Mouse (Mus musculus) lung, adult 10 weeks (tissue): ENCODE data around the gene Zer1. TPM values are rescaled to one million over a fixed set of nuclear protein-coding genes. Genes with fewer than 3 reads are reported as not detected.

ENCODE experiments used
- polyA plus RNA-seq: library from polyadenylated mRNA; stranded (reverse); fragments of 350-450 nt; fragmentation: Illumina TruSeq; extraction: RNeasy Lipid Tissue Mini Kit (QIAGEN cat#74804); gene quantifications from one replicate; pipeline ENCODE4 v1.2.3, GENCODE M21; 2014; ENCODE audit warnings: low read depth, low replicate concordance; ENCODE audit not compliant: insufficient read depth

Gene Zer1
- polyA plus RNA-seq, result 9.9 TPM

GRCm38 (mm10) chr2:30124472-30125274 is at the start of gene Zer1:
Gene Zer1, minus strand, starts transcription at chr2:30124585.

GRCm38 (mm10) chr2:30171371-30171996 is 47.1 kb upstream of the Zer1 start, which contains the start of gene Endog:
Gene Endog, plus strand, starts transcription at chr2:30171493.

GRCm38 (mm10) chr2:30133613-30134377 is 9.4 kb upstream of the Zer1 start, which contains the start of gene Tbc1d13:
Gene Tbc1d13, plus strand, starts transcription at chr2:30133746.

GRCm38 (mm10) chr2:30093471-30094207 is 30.7 kb downstream of the Zer1 start, which contains the start of gene Zdhhc12:
Gene Zdhhc12, minus strand, starts transcription at chr2:30093648.

GRCm38 (mm10) chr2:30077502-30078348 is 46.7 kb downstream of the Zer1 start, which contains the start of gene Pkn3:
Gene Pkn3, plus strand, starts transcription at chr2:30077684.

GRCm38 (mm10) chr2:30057223-30057904 is 67.0 kb downstream of the Zer1 start, which contains the start of gene Set:
Gene Set, plus strand, starts transcription at chr2:30057378.

GRCm38 (mm10) chr2:30048699-30049388 is 75.5 kb downstream of the Zer1 start, which contains the start of gene Wdr34:
Gene Wdr34, minus strand, starts transcription at chr2:30048881.

Other genes with a start within 250 kb of the Zer1 start
- 14.0 TPM for gene Odf2, start 235.4 kb downstream of the Zer1 start, polyA plus RNA-seq
- gene Gle1, start 189.2 kb downstream of the Zer1 start, polyA plus RNA-seq, result 16.5 TPM
- gene Sptan1, start 159.0 kb downstream of the Zer1 start, polyA plus RNA-seq, result 194 TPM
- 15.4 TPM for gene Wdr34, start 75.7 kb downstream of the Zer1 start, polyA plus RNA-seq
- gene Set, start 67.2 kb downstream of the Zer1 start, polyA plus RNA-seq, result 96.8 TPM
- 8.9 TPM for gene Pkn3, start 46.9 kb downstream of the Zer1 start, polyA plus RNA-seq
- 15.1 TPM for gene Zdhhc12, start 30.9 kb downstream of the Zer1 start, polyA plus RNA-seq
- 19.2 TPM for gene Tbc1d13, start 9.2 kb upstream of the Zer1 start, polyA plus RNA-seq
- gene Endog, start 46.9 kb upstream of the Zer1 start, polyA plus RNA-seq, result 20.2 TPM
- gene Spout1, start 53.9 kb upstream of the Zer1 start, polyA plus RNA-seq, result 13.8 TPM
- 11.1 TPM for gene Kyat1, start 81.3 kb upstream of the Zer1 start, polyA plus RNA-seq
- gene Lrrc8a, start 113.1 kb upstream of the Zer1 start, polyA plus RNA-seq, result 16.7 TPM
- 0.40 TPM for gene Gm28035, start 116.0 kb upstream of the Zer1 start, polyA plus RNA-seq
- 16.4 TPM for gene Phyhd1, start 141.6 kb upstream of the Zer1 start, polyA plus RNA-seq
- gene Gm28038, start 156.5 kb upstream of the Zer1 start, polyA plus RNA-seq, result not detected
- gene Dolk, start 161.7 kb upstream of the Zer1 start, polyA plus RNA-seq, result 11.8 TPM
- gene Nup188, start 161.8 kb upstream of the Zer1 start, polyA plus RNA-seq, result 7.2 TPM
- 41.3 TPM for gene Sh3glb2, start 234.8 kb upstream of the Zer1 start, polyA plus RNA-seq
- gene Miga2, start 239.6 kb upstream of the Zer1 start, polyA plus RNA-seq, result 11.2 TPM